Mouse (Mus musculus): ENCODE results near the gene Commd4. TPM values are rescaled to one million over a fixed set of nuclear protein-coding genes. Genes with fewer than 3 reads are reported as not detected.

The Commd4 gene
- polyA plus RNA-seq, 1 experiment, result 57.3 TPM

DNA sequence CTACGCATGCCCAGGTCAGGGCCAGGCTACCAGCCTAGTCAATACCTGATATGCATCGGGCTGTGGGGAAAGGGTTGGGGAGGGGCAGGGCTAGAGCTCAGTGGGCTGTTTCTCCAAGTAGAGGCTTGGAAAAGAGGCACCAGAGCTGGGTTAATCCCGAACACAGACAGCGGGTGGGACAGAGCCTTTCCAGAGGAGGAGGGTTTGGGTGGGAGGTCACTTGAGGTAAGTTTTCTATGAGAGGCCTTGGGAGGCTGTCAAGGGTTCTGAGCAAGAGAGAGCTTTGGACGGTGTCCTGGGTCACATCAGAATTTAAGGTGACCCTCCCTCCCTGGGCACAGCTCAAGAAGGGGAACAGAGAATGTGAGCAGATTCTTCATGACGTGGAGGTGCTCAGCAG, 19.6 kb downstream of the Commd4 start:
- Histone ChIP-seq H3K36me3 (ENCODE audit: control insufficient read depth, insufficient read depth) (peaks cover 10% of the 10 kb centered on the region), H3K27me3 (ENCODE audit: control insufficient read depth, insufficient read depth, insufficient read length) (no peaks in the 10 kb centered on the region), H3K4me2 (ENCODE audit: low read depth) (no peak overlapping the region), H3K4me3 (no peak overlapping the region), H3K79me2 (ENCODE audit: control insufficient read depth, insufficient read depth) (no peaks in the 10 kb centered on the region), H3ac (ENCODE audit: control insufficient read depth, insufficient read length) (no peak overlapping the region)
- TF ChIP-seq TCF3 (IDR thresholded peaks at IDR 0.05; ENCODE audit: insufficient read length, low read depth) (no peak), POLR2AphosphoS2 (IDR thresholded peaks at IDR 0.05; ENCODE audit: insufficient read length, low read depth) (no peak)

DNA sequence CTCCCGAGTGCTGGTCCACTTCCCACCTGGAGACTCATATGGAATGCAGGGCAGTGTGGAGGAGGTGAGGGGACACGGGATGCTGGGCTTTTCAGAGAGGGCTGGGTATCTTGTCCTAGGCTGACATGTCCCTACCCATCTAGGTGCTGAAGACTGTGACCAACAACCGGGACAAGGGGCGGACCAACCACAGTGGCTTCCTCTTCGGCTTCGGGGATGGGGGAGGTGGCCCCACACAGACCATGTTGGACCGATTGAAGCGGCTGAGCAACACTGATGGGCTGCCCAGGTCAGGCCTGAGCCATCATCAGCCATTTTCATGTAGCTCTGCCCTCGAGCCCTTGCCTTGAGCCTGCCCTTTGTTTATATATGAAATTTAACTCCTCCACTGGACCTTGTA, 20.4 kb downstream of the Commd4 start:
- H3ac ChIP-seq (ENCODE audit: control insufficient read depth, insufficient read length), result no peak overlapping the region
- no peaks in the 10 kb centered on the region for H3K79me2 ChIP-seq (ENCODE audit: control insufficient read depth, insufficient read depth)
- peaks cover 10% of the 10 kb centered on the region for H3K36me3 ChIP-seq (ENCODE audit: control insufficient read depth, insufficient read depth)
- H3K27me3 ChIP-seq (ENCODE audit: control insufficient read depth, insufficient read depth, insufficient read length), result no peaks in the 10 kb centered on the region
- no peak overlapping the region for H3K4me2 ChIP-seq (ENCODE audit: low read depth)
- no peak overlapping the region for H3K4me3 ChIP-seq
- no peak for TF ChIP-seq CEBPB (IDR thresholded peaks at IDR 0.05; ENCODE audit: insufficient read depth, poor library complexity, severe bottlenecking)
- no peak for TF ChIP-seq USF1 (IDR thresholded peaks at IDR 0.05; ENCODE audit: low read depth)
- TF ChIP-seq POLR2A (IDR thresholded peaks at IDR 0.05; ENCODE audit: insufficient read length, low read depth), result no peak
- no peak for TF ChIP-seq MYOG (IDR thresholded peaks at IDR 0.05; ENCODE audit: control insufficient read depth in 1 of 3, insufficient read depth in 1 of 3, insufficient read length in 2 of 3, low read depth in 2 of 3)
- no peak for TF ChIP-seq MAX (IDR thresholded peaks at IDR 0.05; ENCODE audit: low read depth)
- TF ChIP-seq E2F4 (IDR thresholded peaks at IDR 0.05; ENCODE audit: insufficient read depth), result no peak
- no peak for TF ChIP-seq POLR2AphosphoS2 (IDR thresholded peaks at IDR 0.05; ENCODE audit: insufficient read length, low read depth)

DNA sequence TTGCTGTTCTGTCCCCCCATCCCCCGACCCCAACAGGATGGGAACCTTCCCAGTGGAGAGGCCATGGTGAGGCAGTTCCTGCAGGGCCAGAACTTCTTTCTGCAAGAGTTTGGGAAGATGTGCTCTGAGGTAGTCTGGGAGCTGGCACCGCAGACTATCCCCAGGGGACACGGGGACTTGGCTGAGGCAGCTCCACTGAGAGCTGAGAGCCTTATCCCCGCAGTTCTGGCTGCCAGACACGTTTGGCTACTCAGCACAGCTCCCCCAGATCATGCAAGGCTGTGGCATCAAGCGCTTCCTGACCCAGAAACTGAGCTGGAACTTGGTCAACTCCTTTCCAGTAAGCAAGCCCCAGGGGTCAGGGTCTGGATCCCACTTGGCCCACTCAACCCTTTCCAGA, 20.9 kb downstream of the Commd4 start:
- Histone ChIP-seq H3K27me3 (ENCODE audit: control insufficient read depth, insufficient read depth, insufficient read length) (no peaks in the 10 kb centered on the region), H3K36me3 (ENCODE audit: control insufficient read depth, insufficient read depth) (peaks cover 10% of the 10 kb centered on the region), H3K79me2 (ENCODE audit: control insufficient read depth, insufficient read depth) (no peaks in the 10 kb centered on the region), H3K4me2 (ENCODE audit: low read depth) (no peak overlapping the region), H3K4me3 (no peak overlapping the region), H3ac (ENCODE audit: control insufficient read depth, insufficient read length) (no peak overlapping the region)
- TF ChIP-seq REST (IDR thresholded peaks at IDR 0.05; ENCODE audit: insufficient read depth, insufficient read length) (no peak), MYOG (IDR thresholded peaks at IDR 0.05; ENCODE audit: control insufficient read depth in 1 of 3, insufficient read depth in 1 of 3, insufficient read length in 2 of 3, low read depth in 2 of 3) (no peak), POLR2A (IDR thresholded peaks at IDR 0.05; ENCODE audit: insufficient read length, low read depth) (no peak), TCF12 (IDR thresholded peaks at IDR 0.05; ENCODE audit: insufficient read depth, poor library complexity, severe bottlenecking) (no peak), CEBPB (IDR thresholded peaks at IDR 0.05; ENCODE audit: insufficient read depth, poor library complexity, severe bottlenecking) (no peak), POLR2AphosphoS2 (IDR thresholded peaks at IDR 0.05; ENCODE audit: insufficient read length, low read depth) (no peak), TCF3 (IDR thresholded peaks at IDR 0.05; ENCODE audit: insufficient read length, low read depth) (no peak), SRF (IDR thresholded peaks at IDR 0.05; ENCODE audit: control insufficient read depth, insufficient read length, low read depth) (no peak), MAX (IDR thresholded peaks at IDR 0.05; ENCODE audit: low read depth) (no peak), MYOD1 (IDR thresholded peaks at IDR 0.05; ENCODE audit: control insufficient read depth in 1 of 3, insufficient read length in 2 of 3, low read depth in 2 of 3) (no peak), E2F4 (IDR thresholded peaks at IDR 0.05; ENCODE audit: insufficient read depth) (no peak), USF1 (IDR thresholded peaks at IDR 0.05; ENCODE audit: low read depth) (no peak)

DNA sequence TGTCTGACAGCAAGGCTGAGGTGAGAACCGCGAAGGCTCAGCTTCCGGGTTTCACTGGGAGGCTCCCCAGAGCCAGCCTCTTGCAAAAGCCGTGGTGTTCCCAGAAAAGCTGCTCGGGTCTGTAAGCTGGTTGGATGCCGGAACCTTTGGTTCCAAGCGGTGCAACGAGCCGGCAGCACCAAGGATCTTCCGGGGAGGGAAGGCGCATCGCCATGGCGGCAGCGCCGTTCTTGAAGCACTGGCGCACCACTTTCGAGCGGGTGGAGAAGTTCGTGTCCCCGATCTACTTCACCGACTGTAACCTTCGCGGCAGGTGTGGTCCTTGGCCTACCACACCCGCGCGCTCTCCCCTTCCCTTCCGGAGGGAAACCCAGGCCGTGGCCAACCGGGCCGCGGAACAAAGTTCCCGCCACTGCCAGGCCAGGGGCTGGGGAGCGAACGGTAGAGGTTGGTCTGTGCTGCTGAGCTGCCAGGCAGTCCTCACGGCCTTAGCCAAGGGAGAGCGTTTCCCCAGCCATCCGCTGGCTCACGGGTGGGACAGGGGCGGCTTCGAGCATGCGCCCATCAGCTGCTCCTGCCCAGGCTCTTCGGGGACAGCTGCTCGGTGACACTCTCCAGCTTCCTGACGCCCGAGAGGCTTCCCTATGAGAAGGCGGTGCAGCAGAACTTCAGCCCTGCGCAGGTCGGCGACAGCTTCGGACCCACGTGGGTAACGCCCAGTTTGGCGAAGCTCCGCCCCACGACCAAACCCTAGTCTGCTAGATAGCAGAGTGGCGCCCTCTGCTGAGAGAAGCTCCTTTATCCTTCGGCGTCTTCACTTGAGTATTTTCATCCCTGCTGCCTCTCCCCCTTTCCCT, 27.3 kb downstream of the Commd4 start, which contains the start of gene Man2c1:
Gene Man2c1, plus strand, starts transcription at position 114 of the 857 bp plus-strand sequence.
- no peaks in the 10 kb centered on the region for H3K27me3 ChIP-seq (ENCODE audit: control insufficient read depth, insufficient read depth, insufficient read length)
- H3K79me2 ChIP-seq (ENCODE audit: control insufficient read depth, insufficient read depth), result no peaks in the 10 kb centered on the region
- H3K4me2 ChIP-seq (ENCODE audit: low read depth), result peak within 1 kb of the TSS; percentile 75
- peak within 1 kb of the TSS; percentile 55 for H3ac ChIP-seq (ENCODE audit: control insufficient read depth, insufficient read length)
- no peak for TF ChIP-seq TCF3 (IDR thresholded peaks at IDR 0.05; ENCODE audit: insufficient read length, low read depth)
- TF ChIP-seq TCF12 (IDR thresholded peaks at IDR 0.05; ENCODE audit: insufficient read depth, poor library complexity, severe bottlenecking), result no peak
- peak; percentile 29 for TF ChIP-seq SRF (IDR thresholded peaks at IDR 0.05; ENCODE audit: control insufficient read depth, insufficient read length, low read depth)
- TF ChIP-seq E2F4 (IDR thresholded peaks at IDR 0.05; ENCODE audit: insufficient read depth), result no peak
- peak; percentile 98 for TF ChIP-seq POLR2AphosphoS2 (IDR thresholded peaks at IDR 0.05; ENCODE audit: insufficient read length, low read depth)
- no peak for TF ChIP-seq REST (IDR thresholded peaks at IDR 0.05; ENCODE audit: insufficient read depth, insufficient read length)
- peak; percentile 94 for TF ChIP-seq POLR2A (IDR thresholded peaks at IDR 0.05; ENCODE audit: insufficient read length, low read depth)
- TF ChIP-seq MAX (IDR thresholded peaks at IDR 0.05; ENCODE audit: low read depth), result peak; percentile 67
- peak in 2 of 3 experiments; percentile 58 to 67 for TF ChIP-seq MYOG (IDR thresholded peaks at IDR 0.05; ENCODE audit: control insufficient read depth in 1 of 3, insufficient read depth in 1 of 3, insufficient read length in 2 of 3, low read depth in 2 of 3)
- peak; percentile 51; the same call in 1 of the 2 replicates for TF ChIP-seq CEBPB (IDR thresholded peaks at IDR 0.05; ENCODE audit: insufficient read depth, poor library complexity, severe bottlenecking)
- TF ChIP-seq USF1 (IDR thresholded peaks at IDR 0.05; ENCODE audit: low read depth), result peak; percentile 58
- TF ChIP-seq MYOD1 (IDR thresholded peaks at IDR 0.05; ENCODE audit: control insufficient read depth in 1 of 3, insufficient read length in 2 of 3, low read depth in 2 of 3), result peak in 1 of 3 experiments; percentile 57
- H3K4me3 ChIP-seq, result peak within 1 kb of the TSS; percentile 85
- peaks cover 5% of the 10 kb centered on the region for H3K36me3 ChIP-seq (ENCODE audit: control insufficient read depth, insufficient read depth)

DNA sequence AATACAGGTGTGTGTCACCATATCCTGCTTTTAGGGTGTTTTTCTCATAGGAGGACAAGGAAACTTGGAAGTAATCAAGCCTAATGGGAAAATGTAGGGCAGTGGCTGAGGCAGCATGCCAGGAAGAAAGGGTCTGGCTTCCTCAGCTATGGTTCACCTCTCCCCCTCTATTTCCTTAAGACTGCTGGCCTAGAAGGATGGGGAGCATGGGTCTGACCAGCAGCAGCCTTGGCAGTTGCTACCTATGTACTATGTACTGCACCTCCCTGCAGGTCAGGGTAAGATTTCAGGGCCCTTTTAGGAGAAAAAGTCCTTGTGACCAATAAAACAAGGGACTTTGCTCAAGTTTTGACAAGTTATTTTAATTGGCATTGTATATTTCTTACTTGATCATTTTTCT, 28.5 kb downstream of the Commd4 start:
- Histone ChIP-seq H3K4me3 (peak overlapping the region; percentile 85), H3ac (ENCODE audit: control insufficient read depth, insufficient read length) (no peak overlapping the region)

More for the DNA sequence above, 28.5 kb downstream of the Commd4 start:
- H3K36me3 ChIP-seq (ENCODE audit: control insufficient read depth, insufficient read depth), result peaks cover 9% of the 10 kb centered on the region
- peak overlapping the region; percentile 75 for H3K4me2 ChIP-seq (ENCODE audit: low read depth)
- H3K79me2 ChIP-seq (ENCODE audit: control insufficient read depth, insufficient read depth), result no peaks in the 10 kb centered on the region
- TF ChIP-seq SRF (IDR thresholded peaks at IDR 0.05; ENCODE audit: control insufficient read depth, insufficient read length, low read depth) (no peak), E2F4 (IDR thresholded peaks at IDR 0.05; ENCODE audit: insufficient read depth) (no peak), USF1 (IDR thresholded peaks at IDR 0.05; ENCODE audit: low read depth) (no peak), MYOD1 (IDR thresholded peaks at IDR 0.05; ENCODE audit: control insufficient read depth in 1 of 3, insufficient read length in 2 of 3, low read depth in 2 of 3) (no peak)
- no peaks in the 10 kb centered on the region for H3K27me3 ChIP-seq (ENCODE audit: control insufficient read depth, insufficient read depth, insufficient read length)
